Mouse (Mus musculus): ENCODE data around the gene H2al1a.
"Not testable (repeated sequence)": the region's sequence is repeated elsewhere in the genome, so short reads cannot be mapped to it uniquely, and the experiment has no call there.

DNA sequence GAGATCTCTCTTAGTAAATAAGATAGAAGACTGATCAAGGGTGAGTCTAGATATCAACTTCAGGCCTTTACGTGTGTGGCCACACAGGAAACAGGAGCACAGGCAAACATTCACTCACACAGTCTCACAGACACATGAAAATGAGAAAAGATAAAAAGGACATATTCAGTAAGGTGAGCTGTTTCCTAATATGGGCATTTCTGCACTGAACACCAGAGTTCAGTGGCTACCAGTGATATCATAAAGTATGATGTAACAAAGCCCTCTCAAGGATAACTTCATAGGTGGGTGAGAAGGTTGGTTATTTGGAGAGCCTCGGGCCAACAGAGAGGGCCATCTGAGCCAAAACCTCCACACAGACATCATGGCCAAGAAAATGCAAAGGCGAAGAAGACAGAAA lies at the start of gene H2al1a:
- not testable (repeated sequence) for TF ChIP-seq POLR2A, CTCF (IDR thresholded peaks at IDR 0.05; ENCODE audit: extremely low read depth, insufficient read depth, low read length)

Measured in cortical plate, adult 2 months (tissue).